Mouse (Mus musculus) skeletal muscle tissue, adult 2 months (tissue): ENCODE measurements around the gene D830030K20Rik.
"Not testable (repeated sequence)": the region's sequence is repeated elsewhere in the genome, so short reads cannot be mapped to it uniquely, and the experiment has no call there.

ENCODE experiments used
- DNase-seq: peaks from one replicate; pipeline ENCODE4 v3.0.0-alpha.2; 2012; ENCODE audit warnings: low read depth, low spot score

D830030K20Rik gene

GRCm38 (mm10) chr14:3208272-3209152, at the start of gene D830030K20Rik:
TSS of gene D830030K20Rik (plus strand) at chr14:3208488.
- DNase-seq, result not testable (repeated sequence)

- DNase-seq, result not testable (repeated sequence)
Measured at GRCm38 (mm10) chr14:3187955-3188354, 20.3 kb upstream of the D830030K20Rik start, which contains the start of gene Gm5795. TSS of gene Gm5795 (plus strand) at chr14:3188255.

GRCm38 (mm10) chr14:3209367-3209766, 1.1 kb downstream of the D830030K20Rik start:
- DNase-seq, result not testable (repeated sequence)

- DNase-seq, result not testable (repeated sequence)
Measured at GRCm38 (mm10) chr14:3262531-3262930, 54.2 kb downstream of the D830030K20Rik start.
